Mouse (Mus musculus) layer of hippocampus, adult 2 months (tissue): ENCODE data around the gene Dcaf7. TPM values are rescaled to one million over a fixed set of nuclear protein-coding genes. Genes with fewer than 3 reads are reported as not detected.

Experiments used
- DNase-seq, 2 experiments: peaks; one replicate each; pipeline ENCODE4 v3.0.0; 2022; ENCODE audit warnings: low spot score in 2 of 2
- H3K27ac ChIP-seq: fragments of 200-600 bp; 2 replicates; pipeline ENCODE4 v1.8.1; 2022
- H3K4me3 ChIP-seq: fragments of 200-600 bp; 2 replicates; pipeline ENCODE4 v1.8.1; 2022; ENCODE audit warnings: mild to moderate bottlenecking
- CTCF ChIP-seq: fragments of 200-600 bp; conservative IDR thresholded peaks from 2 replicates; pipeline ENCODE4 v1.8.1; 2022; ENCODE audit warnings: antibody characterized with exemption, mild to moderate bottlenecking, moderate library complexity
- total RNA-seq, 2 experiments: library from RNA; stranded (reverse); gene quantifications; 2 replicates each; pipeline ENCODE4 v1.2.3; 2021

Dcaf7 gene
- total RNA-seq, 2 experiments from 2014 or later: 138 to 143 TPM

- Histone ChIP-seq H3K27ac (peak overlapping the region; percentile 98), H3K4me3 (peak overlapping the region; percentile 98)
- TF ChIP-seq CTCF: no peak; the same call in 1 of the 2 replicates
- DNase-seq: peak; percentile 30 to 60
Measured at GRCm38 (mm10) chr11:106084911-106085561, 48.4 kb downstream of the Dcaf7 start.

DNA sequence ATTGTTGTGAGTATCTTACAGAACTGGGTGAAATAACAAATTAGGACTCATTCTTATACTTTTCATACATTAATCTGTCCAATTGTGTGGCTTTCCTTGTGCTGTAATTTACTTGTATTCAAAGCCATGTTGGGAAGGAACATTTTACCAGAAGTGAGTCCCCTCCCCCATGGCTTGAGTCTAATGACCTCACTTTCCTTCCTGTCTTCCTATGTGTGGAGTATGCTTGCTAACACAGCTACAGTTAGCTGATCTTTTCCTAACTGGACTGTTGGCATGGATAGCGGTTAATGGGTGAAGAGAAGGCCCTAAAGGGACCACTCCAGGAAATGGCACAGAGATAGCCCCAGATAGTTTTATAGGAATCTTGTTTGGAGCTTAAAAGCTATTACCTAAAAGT lies 61.6 kb downstream of the Dcaf7 start:
- Histone ChIP-seq H3K4me3 (no peak overlapping the region), H3K27ac (no peak overlapping the region)
- TF ChIP-seq CTCF: no peak
- DNase-seq: no peak

DNA sequence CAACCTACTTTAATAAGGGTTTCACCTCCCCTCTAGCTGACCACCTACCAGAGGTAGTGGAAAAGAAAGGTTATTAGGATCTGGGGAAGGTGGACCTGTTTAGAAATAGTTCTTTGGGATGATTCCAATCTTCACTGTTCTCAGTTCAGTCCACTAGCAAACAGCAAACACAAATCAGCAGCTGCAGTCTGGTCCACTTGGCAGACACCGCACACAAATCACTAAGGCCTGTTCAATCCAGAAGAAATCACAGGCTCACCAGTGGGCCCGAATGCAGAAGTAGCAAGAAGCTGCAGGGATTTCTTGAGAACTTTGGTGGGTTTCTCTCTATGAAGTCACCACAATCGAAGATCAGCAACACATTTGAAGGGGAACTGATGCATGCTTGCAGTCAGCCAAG lies 66.2 kb downstream of the Dcaf7 start:
- no peak for TF ChIP-seq CTCF
- H3K4me3 ChIP-seq: no peak overlapping the region
- DNase-seq: no peak
- peak overlapping the region; percentile 44 for H3K27ac ChIP-seq

GRCm38 (mm10) chr11:106106047-106106587 lies 69.4 kb downstream of the Dcaf7 start:
- TF ChIP-seq CTCF: no peak
- H3K4me3 ChIP-seq: no peak overlapping the region
- no peak for DNase-seq
- H3K27ac ChIP-seq: no peak overlapping the region

Other genes starting within 250 kb of the Dcaf7 start
- gene Cyb561, start 83.5 kb upstream of the Dcaf7 start, total RNA-seq: 10 to 100 TPM; 47.3 to 49.6 TPM
- 1 to 10 TPM; 6.4 to 6.8 TPM for gene Ace, start 68.9 kb upstream of the Dcaf7 start, total RNA-seq
- gene Ace3, start 42.2 kb upstream of the Dcaf7 start, total RNA-seq: not detected
- 1 to 10 TPM; 1.1 to 1.4 TPM for gene Kcnh6, start 28.7 kb upstream of the Dcaf7 start, total RNA-seq
- gene Taco1, start 29.2 kb downstream of the Dcaf7 start, total RNA-seq: 10 to 100 TPM; 20.4 to 21.3 TPM
- 10 to 100 TPM; 31.5 to 33.0 TPM for gene Map3k3, start 47.7 kb downstream of the Dcaf7 start, total RNA-seq
- not detected for gene Gm10840, start 124.0 kb downstream of the Dcaf7 start, total RNA-seq
- gene Limd2, start 124.0 kb downstream of the Dcaf7 start, total RNA-seq: 100 to 1,000 TPM; 153 TPM
- gene Strada, start 165.3 kb downstream of the Dcaf7 start, total RNA-seq: 10 to 100 TPM; 32.0 to 34.3 TPM
- gene Ccdc47, start 179.5 kb downstream of the Dcaf7 start, total RNA-seq: 10 to 100 TPM; 89.8 to 98.2 TPM
- gene Ddx42, start 180.1 kb downstream of the Dcaf7 start, total RNA-seq: 10 to 100 TPM; 69.8 to 71.1 TPM
- gene Ftsj3, start 219.2 kb downstream of the Dcaf7 start, total RNA-seq: 10 to 100 TPM; 33.5 to 36.1 TPM
- gene Psmc5, start 219.3 kb downstream of the Dcaf7 start, total RNA-seq: 100 to 1,000 TPM; 160 to 176 TPM
- gene Smarcd2, start 236.1 kb downstream of the Dcaf7 start, total RNA-seq: 10 to 100 TPM; 32.8 to 34.4 TPM
- under 1 TPM; 0.15 to 0.34 TPM for gene Tcam1, start 239.8 kb downstream of the Dcaf7 start, total RNA-seq